Mouse (Mus musculus) stomach, embryonic 15.5 days (tissue): ENCODE data around the gene Slc35e3. TPM values are rescaled to one million over a fixed set of nuclear protein-coding genes. Genes with fewer than 3 reads are reported as not detected.
A peak's percentile ranks its signal among the peaks of the same experiment; 100 is the strongest.
"Not testable (repeated sequence)": the region's sequence is repeated elsewhere in the genome, so short reads cannot be mapped to it uniquely, and the experiment has no call there.

Experiments used
- ATAC-seq: fragments of 200-750 bp; cut with Nextera tagmentation; 2 replicates; pipeline ENCODE4 v1.8.0; 2017; ENCODE audit warnings: low read depth, moderate number of reproducible peaks, moderate TSS enrichment; ENCODE audit not compliant: insufficient read depth, low FRiP score
- H3K27ac ChIP-seq: fragments of 300-500 bp; sonication (generic); 2 replicates; pipeline ENCODE4 v1.5.1; 2015; ENCODE audit warnings: mild to moderate bottlenecking, inconsistent platforms
- H3K27me3 ChIP-seq: fragments of 300-500 bp; sonication (generic); replicated peaks from 2 replicates; pipeline ENCODE4 v1.6.1; 2015; ENCODE audit warnings: inconsistent platforms
- H3K36me3 ChIP-seq: fragments of 300-500 bp; sonication (generic); 2 replicates; pipeline ENCODE4 v1.6.1; 2015; ENCODE audit warnings: inconsistent platforms
- H3K4me1 ChIP-seq: fragments of 300-500 bp; sonication (generic); 2 replicates; pipeline ENCODE4 v1.6.1; 2015; ENCODE audit warnings: inconsistent platforms
- H3K4me2 ChIP-seq: fragments of 300-500 bp; sonication (generic); 2 replicates; pipeline ENCODE4 v1.6.1; 2015; ENCODE audit warnings: mild to moderate bottlenecking, inconsistent platforms
- H3K4me3 ChIP-seq: fragments of 300-500 bp; sonication (generic); replicated peaks from 2 replicates; pipeline ENCODE4 v1.5.1; 2015; ENCODE audit warnings: inconsistent platforms
- H3K9ac ChIP-seq: fragments of 300-500 bp; sonication (generic); 2 replicates; pipeline ENCODE4 v1.6.1; 2015; ENCODE audit warnings: inconsistent platforms
- H3K9me3 ChIP-seq: fragments of 300-500 bp; sonication (generic); 2 replicates; pipeline ENCODE4 v1.6.1; 2016; ENCODE audit warnings: inconsistent platforms
- WGBS: fragments of 180-500 bp; shearing (Covaris S2); methylation state at CpG from one replicate; pipeline ENCODE4 v1.1.7; 2015; 5-methylcytosine and 5-hydroxymethylcytosine counted together
- polyA plus RNA-seq: library from polyadenylated mRNA; unstranded; fragments of >200 nt; fragmentation: Nextera tagmentation; extraction: Ambion mirVana; gene quantifications from 2 replicates; pipeline ENCODE4 v1.2.1, GENCODE M21; 2015

Slc35e3 gene
- polyA plus RNA-seq, 1 experiment from 2014 or later = 16.5 TPM

- H3K4me1 ChIP-seq = 0 out of 2 replicates have a peak, but pooled peaks cover 10% of the 10 kb centered on the region
- ATAC-seq = no peak
- H3K4me2 ChIP-seq = no peak overlapping the region
- no peaks in the 10 kb centered on the region for H3K27me3 ChIP-seq
- no peak overlapping the region for H3K4me3 ChIP-seq
- no peak overlapping the region for H3K9ac ChIP-seq
- H3K27ac ChIP-seq = no peak overlapping the region
- peaks cover 17% of the 10 kb centered on the region for H3K36me3 ChIP-seq
- 85% methylated on average over 9 of the region's 9 CpGs for WGBS
- H3K9me3 ChIP-seq = no peaks in the 10 kb centered on the region
Observed at GRCm38 (mm10) chr10:117740921-117741320, 5.2 kb downstream of the Slc35e3 start.

GRCm38 (mm10) chr10:117740171-117740570 lies 6.0 kb downstream of the Slc35e3 start:
- H3K4me1 ChIP-seq = 0 out of 2 replicates have a peak, but pooled peaks cover 7% of the 10 kb centered on the region
- no peak overlapping the region for H3K4me3 ChIP-seq
- H3K27me3 ChIP-seq = no peaks in the 10 kb centered on the region
- no peak overlapping the region for H3K27ac ChIP-seq
- no peak overlapping the region for H3K4me2 ChIP-seq
- WGBS = 94% methylated on average over 10 of the region's 10 CpGs
- H3K9me3 ChIP-seq = no peaks in the 10 kb centered on the region
- H3K36me3 ChIP-seq = peaks cover 17% of the 10 kb centered on the region
- no peak for ATAC-seq
- no peak overlapping the region for H3K9ac ChIP-seq

DNA sequence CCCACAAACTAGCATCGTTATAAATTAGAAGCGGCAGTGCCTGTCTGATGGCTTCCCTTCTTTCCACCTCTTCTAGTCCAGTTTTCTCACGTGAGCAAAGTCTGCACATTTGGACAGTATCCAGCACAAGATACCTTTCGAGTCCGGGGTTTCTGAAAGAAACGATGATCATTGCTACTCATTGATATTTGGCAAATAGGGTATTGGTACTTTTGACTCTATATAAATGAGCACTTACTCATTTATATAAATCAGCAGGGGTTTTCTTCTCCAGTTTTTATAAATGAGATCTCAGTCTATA lies 6.6 kb downstream of the Slc35e3 start:
- Histone ChIP-seq H3K9me3 (no peaks in the 10 kb centered on the region), H3K4me3 (no peak overlapping the region), H3K9ac (no peak overlapping the region), H3K27me3 (no peaks in the 10 kb centered on the region), H3K36me3 (peaks cover 17% of the 10 kb centered on the region), H3K27ac (no peak overlapping the region), H3K4me2 (no peak overlapping the region), H3K4me1 (0 out of 2 replicates have a peak, but pooled peaks cover 7% of the 10 kb centered on the region)
- 95% methylated on average over 6 of the region's 6 CpGs for WGBS
- ATAC-seq = no peak

GRCm38 (mm10) chr10:117738928-117739647 lies 7.1 kb downstream of the Slc35e3 start:
- 95% methylated on average over 15 of the region's 15 CpGs for WGBS
- H3K4me1 ChIP-seq = 0 out of 2 replicates have a peak, but pooled peaks cover 4% of the 10 kb centered on the region
- H3K4me2 ChIP-seq = no peak overlapping the region
- H3K4me3 ChIP-seq = no peak overlapping the region
- no peak for ATAC-seq
- no peak overlapping the region for H3K27ac ChIP-seq
- no peaks in the 10 kb centered on the region for H3K27me3 ChIP-seq
- H3K9ac ChIP-seq = no peak overlapping the region
- H3K9me3 ChIP-seq = no peaks in the 10 kb centered on the region
- peaks cover 17% of the 10 kb centered on the region for H3K36me3 ChIP-seq

GRCm38 (mm10) chr10:117738140-117738921 lies 7.8 kb downstream of the Slc35e3 start:
- H3K9me3 ChIP-seq = no peaks in the 10 kb centered on the region
- peaks cover 14% of the 10 kb centered on the region for H3K36me3 ChIP-seq
- H3K4me1 ChIP-seq = 0 out of 2 replicates have a peak, but pooled peaks cover 2% of the 10 kb centered on the region
- 89% methylated on average over 13 of the region's 13 CpGs for WGBS
- no peak overlapping the region for H3K4me2 ChIP-seq
- H3K4me3 ChIP-seq = no peak overlapping the region
- H3K27me3 ChIP-seq = no peaks in the 10 kb centered on the region
- H3K9ac ChIP-seq = no peak overlapping the region
- H3K27ac ChIP-seq = no peak overlapping the region
- no peak for ATAC-seq

GRCm38 (mm10) chr10:117737498-117737897 lies 8.7 kb downstream of the Slc35e3 start:
- H3K9me3 ChIP-seq, H3K9ac ChIP-seq, H3K4me2 ChIP-seq, H3K4me1 ChIP-seq, H3K27ac ChIP-seq, H3K27me3 ChIP-seq, H3K4me3 ChIP-seq, ATAC-seq: not testable (repeated sequence)
- 90% methylated on average over 8 of the region's 8 CpGs for whole genome bisulfite sequencing
- peaks cover 14% of the 10 kb centered on the region for H3K36me3 ChIP-seq

DNA sequence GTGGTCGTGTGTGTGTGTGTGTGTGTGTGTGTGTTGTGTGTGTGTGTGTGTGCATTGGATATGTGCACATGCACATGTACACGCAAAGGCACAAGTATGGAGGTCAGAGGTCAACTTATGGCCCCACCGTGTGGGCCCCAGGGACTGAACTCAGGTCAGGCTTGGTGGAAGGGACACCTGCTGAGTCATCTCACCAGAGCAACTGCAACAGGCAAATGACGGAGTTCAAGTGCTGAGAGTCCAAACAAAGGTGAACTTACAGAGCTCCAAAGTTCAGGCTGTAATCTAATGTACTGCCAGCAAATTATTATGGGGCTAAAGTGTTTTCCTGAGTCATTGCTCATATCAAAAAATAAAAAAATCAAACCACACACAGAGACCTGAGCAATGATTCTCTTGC lies 9.1 kb downstream of the Slc35e3 start:
- Histone ChIP-seq H3K27ac (no peak overlapping the region), H3K36me3 (peaks cover 14% of the 10 kb centered on the region), H3K27me3 (no peaks in the 10 kb centered on the region), H3K4me2 (no peak overlapping the region), H3K9me3 (no peaks in the 10 kb centered on the region), H3K4me3 (no peak overlapping the region), H3K9ac (no peak overlapping the region), H3K4me1 (peaks cover 2% of the 10 kb centered on the region; the same call in 1 of the 2 replicates)
- WGBS = 70% methylated on average over 4 of the region's 4 CpGs
- ATAC-seq = no peak

DNA sequence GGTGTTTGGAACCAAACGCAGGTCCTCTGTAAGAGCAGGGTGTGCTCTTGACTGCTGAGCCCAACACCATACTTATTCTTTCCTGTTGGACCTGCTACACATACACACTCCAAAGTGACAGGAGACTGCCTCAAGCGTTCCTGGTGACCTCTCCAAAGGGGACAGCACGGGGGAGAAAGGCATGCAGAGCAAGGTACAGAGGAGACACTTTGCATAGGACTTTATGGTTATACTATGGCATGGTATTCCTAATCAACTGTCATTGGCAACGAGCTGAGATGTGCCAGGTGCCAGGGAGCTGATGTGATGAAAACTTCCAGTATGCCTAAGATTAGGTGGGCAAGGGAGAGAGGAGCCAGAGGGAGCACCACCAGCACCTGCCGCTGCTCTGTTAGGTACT lies 9.6 kb downstream of the Slc35e3 start:
- Histone ChIP-seq H3K27ac (no peak overlapping the region), H3K4me2 (no peak overlapping the region), H3K9me3 (no peaks in the 10 kb centered on the region), H3K4me1 (peaks cover 2% of the 10 kb centered on the region; the same call in 1 of the 2 replicates), H3K9ac (no peak overlapping the region), H3K27me3 (no peaks in the 10 kb centered on the region), H3K36me3 (peaks cover 14% of the 10 kb centered on the region), H3K4me3 (no peak overlapping the region)
- no peak for ATAC-seq
- WGBS = 90% methylated on average over 5 of the region's 5 CpGs

GRCm38 (mm10) chr10:117735396-117735795 lies 10.8 kb downstream of the Slc35e3 start:
- 89% methylated on average over 12 of the region's 12 CpGs for WGBS
- H3K36me3 ChIP-seq = peaks cover 14% of the 10 kb centered on the region
- not testable (repeated sequence) for H3K4me1 ChIP-seq, H3K9me3 ChIP-seq, H3K27me3 ChIP-seq, ATAC-seq, H3K4me2 ChIP-seq, H3K4me3 ChIP-seq, H3K27ac ChIP-seq, H3K9ac ChIP-seq

GRCm38 (mm10) chr10:117734104-117734852 lies 11.9 kb downstream of the Slc35e3 start:
- not testable (repeated sequence) for ATAC-seq, H3K27me3 ChIP-seq
- WGBS = 62% methylated on average over 10 of the region's 10 CpGs

GRCm38 (mm10) chr10:117733626-117734025 lies 12.5 kb downstream of the Slc35e3 start:
- not testable (repeated sequence) for H3K9me3 ChIP-seq, H3K27me3 ChIP-seq, H3K4me1 ChIP-seq, H3K4me3 ChIP-seq, H3K4me2 ChIP-seq, H3K9ac ChIP-seq, H3K36me3 ChIP-seq, H3K27ac ChIP-seq
- ATAC-seq = peak; percentile 65
- WGBS = 41% methylated on average over 8 of the region's 8 CpGs

More at GRCm38 (mm10) chr10:117734104-117734852, 11.9 kb downstream of the Slc35e3 start:
- H3K4me2 ChIP-seq, H3K36me3 ChIP-seq, H3K9me3 ChIP-seq, H3K9ac ChIP-seq, H3K4me3 ChIP-seq, H3K27ac ChIP-seq, H3K4me1 ChIP-seq: not testable (repeated sequence)
